Mouse (Mus musculus) spleen, adult 2 months (tissue): ENCODE data around the gene Gpr37l1.

Source experiments
- CTCF ChIP-seq: fragments of 200-500 bp; IDR thresholded peaks from 2 replicates; pipeline ENCODE4 v1.5.1; 2011; ENCODE audit warnings: mild to moderate bottlenecking, inconsistent platforms; ENCODE audit not compliant: insufficient read depth, insufficient read length, insufficient replicate concordance; ENCODE audit errors: extremely low read depth
- POLR2A ChIP-seq: fragments of 200-500 bp; IDR thresholded peaks from 2 replicates; pipeline ENCODE4 v1.6.1; 2011; ENCODE audit warnings: low read depth, low read length, inconsistent platforms

- no peak for TF ChIP-seq POLR2A
- no peak for TF ChIP-seq CTCF
Measured at GRCm38 (mm10) chr1:135206586-135207339, 39.3 kb upstream of the Gpr37l1 start.
